Mouse (Mus musculus): ENCODE results near the gene Sec1.

Sec1 gene

DNA sequence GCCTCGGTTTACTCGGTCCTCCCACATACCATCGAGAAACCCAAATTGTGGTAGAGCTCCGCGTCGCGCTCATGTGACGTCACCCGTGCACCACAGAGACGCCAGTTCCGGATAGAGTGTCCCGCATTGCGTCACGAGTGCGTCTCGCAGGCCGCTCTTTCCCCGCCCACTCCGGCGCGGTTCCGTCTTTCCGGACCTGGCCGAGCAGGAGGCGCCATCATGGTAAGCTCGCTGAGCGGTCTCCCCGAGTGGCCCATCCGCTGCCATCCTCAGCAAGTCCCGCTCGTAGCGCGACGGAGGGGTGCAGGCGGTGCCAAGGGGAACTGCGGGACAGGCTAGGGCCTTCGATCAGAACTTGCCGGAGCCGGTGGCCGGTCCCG is 23.7 kb upstream of the Sec1 start, which contains the start of gene Sphk2:
Gene Sphk2, minus strand, starts transcription at position 85 of the 380 bp plus-strand sequence.
- DNase-seq (ENCODE audit: low spot score), result peak; percentile 99

DNA sequence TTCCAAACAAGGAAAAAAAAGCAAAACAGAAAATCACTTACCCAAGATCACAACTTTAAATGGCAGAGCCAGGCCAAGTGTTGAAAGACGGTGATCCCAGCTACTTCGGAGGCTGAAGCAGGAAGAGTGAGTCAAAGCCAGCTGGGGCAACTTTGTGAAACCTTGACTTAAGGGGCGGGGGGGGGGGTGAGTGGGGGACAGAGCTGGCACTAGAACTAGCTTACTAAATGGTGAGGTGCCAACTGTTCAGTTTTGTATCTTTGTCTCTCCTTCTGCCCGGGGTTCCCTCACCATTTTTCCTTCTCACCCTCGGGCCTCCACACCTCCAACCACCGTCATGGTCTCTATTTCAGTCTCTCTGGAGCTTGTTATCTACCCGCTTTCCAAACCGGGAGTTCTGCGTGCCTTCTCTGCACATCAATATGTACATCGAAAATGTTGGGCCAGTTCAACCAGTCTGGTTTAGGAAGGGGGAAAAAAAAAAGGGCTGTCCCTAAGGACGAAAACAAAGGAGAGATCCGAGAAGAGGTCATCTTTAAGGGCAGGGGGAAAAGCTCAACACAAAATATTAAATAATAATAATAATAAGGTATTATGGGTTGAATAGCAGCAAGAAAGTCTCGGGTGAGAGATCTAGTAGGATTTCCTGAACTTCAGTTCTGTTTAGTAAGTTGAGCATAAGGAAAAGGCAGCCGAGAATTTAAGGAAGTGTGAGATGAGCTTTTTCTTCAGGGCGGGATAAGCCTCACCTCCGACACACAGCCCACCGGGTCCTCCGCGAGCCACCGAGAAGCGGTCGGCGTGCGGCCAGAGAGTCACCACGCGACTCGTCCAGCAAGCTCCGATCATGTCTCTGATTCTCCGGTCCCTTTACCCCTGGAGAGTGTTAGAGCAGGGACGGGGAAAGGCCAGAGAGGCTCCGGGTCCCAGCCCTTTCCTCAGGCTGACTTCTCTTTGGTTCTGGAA is 23.0 kb upstream of the Sec1 start:
- no peak for DNase-seq (ENCODE audit: low spot score)

DNA sequence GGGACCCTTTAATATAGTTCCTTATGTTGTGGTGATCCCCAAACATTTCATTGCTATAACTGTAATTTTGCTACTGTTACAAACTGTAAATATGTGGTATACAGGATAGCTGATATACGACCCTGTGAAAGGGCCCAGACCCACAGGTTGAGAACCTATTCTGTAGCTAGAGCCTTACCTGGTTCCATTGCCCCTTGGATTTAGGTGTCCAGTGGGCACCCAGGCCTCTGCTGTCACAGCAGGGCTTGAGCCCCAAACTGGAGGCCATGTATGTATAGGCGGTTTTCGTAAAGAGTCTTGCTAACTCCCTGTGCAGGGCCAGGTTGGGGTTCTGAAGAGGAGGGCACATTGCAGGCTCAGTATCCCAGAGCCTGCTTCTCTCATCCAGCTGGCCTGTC is 22.3 kb upstream of the Sec1 start:
- no peak for DNase-seq (ENCODE audit: low spot score)

DNA sequence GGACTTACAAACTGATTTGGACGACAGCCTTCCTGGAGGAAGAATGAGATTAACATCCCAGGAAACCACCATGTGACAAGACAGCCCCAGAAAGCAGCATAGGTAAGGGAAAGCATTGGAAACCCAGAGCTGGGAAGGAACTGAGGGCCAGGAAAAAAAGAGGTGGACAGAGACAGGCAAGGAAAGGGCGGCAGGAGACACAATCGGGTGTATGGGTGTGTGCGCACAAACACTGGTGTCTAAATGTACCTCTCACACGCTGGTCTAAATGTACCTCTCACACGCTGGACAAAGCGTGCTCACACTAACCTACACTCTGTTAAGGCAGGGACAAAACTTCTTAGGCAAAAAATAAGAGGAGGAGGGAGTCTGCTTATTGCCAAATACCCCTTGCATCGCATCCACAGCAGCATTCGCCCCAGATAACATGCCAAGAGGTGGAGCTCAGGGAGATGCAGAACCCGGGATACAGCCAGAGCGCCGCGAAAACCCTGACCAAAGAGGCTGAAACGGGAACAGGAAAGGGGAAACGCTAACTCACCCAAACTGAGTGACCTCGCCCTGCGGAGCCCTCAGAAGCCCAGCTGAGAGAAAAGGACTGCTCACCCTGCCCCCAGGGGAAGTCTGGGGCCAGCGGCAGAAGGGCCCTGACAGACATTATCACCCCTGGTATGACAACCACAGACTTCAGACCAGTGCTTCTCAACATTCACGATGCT is 21.7 kb upstream of the Sec1 start:
- DNase-seq (ENCODE audit: low spot score), result peak; percentile 39

DNA sequence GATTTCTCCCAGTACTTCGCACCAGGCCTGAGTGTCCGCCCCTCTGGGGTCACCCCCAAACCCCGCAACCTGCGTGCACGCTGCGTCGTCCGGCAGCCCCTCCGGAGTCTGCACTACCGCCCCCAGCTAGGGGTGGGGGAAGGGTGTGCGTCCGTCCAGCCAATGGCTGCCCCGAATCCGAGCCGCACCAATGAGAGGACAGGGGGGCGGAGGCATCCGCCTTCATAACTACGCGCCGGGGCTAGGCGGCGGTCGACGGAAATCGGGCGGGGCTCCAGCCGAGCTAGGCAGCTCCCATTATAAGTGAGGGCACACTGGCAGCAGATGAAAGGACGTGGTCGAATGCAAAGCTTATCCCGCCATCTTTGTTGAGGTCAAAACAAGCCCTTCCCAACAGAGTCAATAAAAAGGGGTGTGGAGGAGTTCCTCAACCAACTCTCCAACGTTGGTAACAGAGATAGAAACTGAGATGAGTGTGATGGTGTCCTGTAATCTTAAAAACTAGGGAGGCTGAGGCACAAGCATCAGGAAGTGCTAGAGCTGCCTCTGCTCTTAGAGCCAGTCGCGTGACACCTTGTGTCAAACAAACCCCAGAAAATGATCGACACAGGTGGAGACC is 21.0 kb upstream of the Sec1 start, which contains the start of gene Rpl18:
Gene Rpl18, plus strand, starts transcription at position 368 of the 619 bp plus-strand sequence.
- DNase-seq (ENCODE audit: low spot score), result peak; percentile 98

DNA sequence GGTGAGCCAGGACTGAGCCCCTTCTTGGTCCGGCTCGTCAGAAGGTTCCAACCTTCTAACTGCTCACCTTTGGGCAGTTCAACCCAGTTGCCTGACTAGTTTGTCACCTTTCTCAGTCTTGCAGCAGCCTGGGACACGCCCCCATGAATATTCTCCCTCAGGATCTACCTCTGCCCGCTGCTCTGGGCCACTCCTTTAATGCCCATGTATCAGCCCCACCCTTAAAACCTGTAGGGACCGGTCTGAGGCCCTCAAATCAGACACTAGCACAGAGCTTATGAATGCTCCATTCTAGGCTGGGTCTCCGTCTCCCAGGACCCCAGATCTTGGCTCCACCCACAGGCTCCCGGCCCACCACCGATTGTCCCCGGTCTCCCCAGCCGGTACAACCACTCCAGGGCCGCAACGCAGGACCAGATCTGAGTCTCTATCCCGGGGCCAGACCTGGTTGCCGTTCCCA is 20.5 kb upstream of the Sec1 start:
- no peak for DNase-seq (ENCODE audit: low spot score)

DNA sequence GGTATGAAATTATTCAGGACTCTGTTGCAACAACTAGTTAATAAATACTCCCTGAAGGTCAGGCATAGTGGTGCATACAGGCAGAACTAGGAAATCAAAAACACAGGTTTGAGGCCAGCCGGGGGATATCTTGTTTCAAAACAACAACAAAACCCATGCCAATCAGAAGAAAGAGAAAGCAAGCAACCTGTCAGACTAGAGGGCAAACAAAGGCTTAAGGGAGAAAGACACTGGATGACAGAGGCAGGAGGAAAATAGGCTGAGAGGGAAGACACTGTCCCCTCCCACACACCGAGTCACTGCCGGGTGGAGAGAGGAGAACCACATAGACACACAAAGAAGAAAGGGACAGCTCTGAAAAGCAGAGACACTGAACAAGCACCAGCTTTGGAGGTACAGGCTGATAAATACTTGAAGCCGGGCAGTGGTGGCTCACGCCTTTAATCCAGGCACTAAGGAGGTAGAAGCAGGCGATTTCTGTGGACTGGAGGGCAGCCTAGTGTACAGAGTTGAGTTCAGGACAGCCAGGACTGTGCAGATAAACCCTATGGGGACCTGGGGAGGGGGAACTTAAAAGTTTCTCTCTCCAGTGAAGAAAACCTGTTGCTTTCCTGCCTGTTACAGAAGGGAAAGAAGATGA is 19.8 kb upstream of the Sec1 start:
- no peak for DNase-seq (ENCODE audit: low spot score)

DNA sequence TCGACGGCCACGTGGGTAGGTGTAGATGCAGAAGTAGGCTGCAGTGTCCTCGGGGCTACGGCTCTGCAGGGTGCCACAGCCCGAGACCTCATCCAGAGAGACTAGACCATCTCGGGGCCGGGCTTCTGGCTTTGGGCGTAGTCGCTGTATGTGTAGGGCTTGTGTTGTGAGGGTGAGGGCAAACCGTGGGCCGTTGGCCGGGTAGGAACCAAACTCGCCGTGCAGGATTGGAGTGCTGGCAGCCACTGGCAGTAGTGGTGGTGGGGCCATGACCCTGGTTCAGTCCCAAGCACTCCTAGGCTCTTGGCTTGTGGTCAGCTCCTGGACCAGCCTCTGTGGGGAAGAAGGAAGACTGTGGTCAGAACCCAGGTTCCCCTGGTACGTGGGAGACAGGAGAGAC is 19.2 kb upstream of the Sec1 start:
- DNase-seq (ENCODE audit: low spot score), result no peak

DNA sequence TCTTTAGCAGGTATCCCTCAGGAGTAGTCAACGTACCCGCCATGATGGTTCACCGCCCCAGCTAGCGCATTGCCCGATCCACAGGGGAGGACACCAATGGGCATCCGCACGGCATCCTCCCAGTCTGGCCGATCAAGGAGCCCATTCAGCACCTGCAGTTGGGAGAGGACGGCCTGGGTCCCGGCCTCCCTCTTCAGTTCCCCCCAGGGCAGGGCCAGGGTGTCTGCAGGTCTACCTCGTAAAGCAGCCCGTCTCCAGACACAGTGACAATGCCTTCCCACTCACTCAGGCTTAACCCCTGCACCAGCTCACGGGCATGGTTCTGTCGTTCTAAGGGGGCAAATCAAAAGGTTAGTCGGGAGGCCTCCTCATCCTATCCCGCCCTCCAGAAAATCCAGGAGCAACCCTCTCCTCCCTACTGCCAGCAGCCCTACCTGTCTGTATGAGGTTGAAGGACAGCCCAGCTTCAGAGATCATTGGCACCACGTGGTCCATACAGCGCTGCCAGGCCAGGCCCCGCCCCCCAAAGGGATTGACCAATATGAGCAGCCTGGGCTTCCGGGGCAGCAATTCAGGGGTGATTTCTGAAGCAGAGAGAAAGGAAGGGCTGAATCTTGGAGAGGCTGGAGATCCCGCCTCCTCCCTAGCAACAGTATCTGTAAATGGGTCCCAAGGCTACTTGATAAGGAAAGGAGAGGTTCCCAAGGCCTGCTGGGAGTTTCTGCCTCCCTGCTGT is 18.0 kb upstream of the Sec1 start:
- peak; percentile 44 for DNase-seq (ENCODE audit: low spot score)

DNA sequence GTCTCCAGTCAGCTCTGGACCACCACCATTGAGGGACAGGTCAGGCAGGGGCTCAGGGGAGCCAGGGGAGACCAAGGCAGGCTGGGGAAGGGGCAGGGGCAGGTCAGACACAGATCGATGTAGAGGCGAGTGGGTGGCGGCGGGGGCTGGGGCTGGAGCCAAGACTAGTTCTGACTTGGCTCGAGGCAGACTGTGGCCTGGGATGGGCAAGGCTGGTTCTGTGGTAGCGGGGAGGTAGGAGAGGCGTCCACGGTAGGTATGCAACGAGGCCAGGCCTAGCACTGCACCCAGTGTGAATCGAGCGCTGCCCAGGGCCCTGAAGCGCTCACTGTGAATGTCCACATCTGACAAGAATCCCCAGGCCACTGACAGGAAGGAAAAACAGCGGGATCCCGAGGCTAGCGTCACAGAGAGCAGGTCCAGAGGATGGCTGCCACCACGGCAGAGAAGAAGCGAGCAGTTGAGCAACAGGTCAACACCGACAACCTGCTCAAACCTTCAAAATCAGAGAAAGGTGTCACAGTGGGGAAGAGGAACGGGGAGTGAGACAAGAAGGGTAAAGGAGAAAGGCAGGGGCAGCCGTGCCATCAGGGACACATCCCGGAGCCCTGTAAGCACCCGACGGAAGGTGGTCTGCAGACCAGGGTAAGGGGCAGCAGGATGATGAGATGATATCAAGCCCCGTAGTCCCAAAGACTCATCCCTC is 17.3 kb upstream of the Sec1 start:
- peak; percentile 28 for DNase-seq (ENCODE audit: low spot score)

DNA sequence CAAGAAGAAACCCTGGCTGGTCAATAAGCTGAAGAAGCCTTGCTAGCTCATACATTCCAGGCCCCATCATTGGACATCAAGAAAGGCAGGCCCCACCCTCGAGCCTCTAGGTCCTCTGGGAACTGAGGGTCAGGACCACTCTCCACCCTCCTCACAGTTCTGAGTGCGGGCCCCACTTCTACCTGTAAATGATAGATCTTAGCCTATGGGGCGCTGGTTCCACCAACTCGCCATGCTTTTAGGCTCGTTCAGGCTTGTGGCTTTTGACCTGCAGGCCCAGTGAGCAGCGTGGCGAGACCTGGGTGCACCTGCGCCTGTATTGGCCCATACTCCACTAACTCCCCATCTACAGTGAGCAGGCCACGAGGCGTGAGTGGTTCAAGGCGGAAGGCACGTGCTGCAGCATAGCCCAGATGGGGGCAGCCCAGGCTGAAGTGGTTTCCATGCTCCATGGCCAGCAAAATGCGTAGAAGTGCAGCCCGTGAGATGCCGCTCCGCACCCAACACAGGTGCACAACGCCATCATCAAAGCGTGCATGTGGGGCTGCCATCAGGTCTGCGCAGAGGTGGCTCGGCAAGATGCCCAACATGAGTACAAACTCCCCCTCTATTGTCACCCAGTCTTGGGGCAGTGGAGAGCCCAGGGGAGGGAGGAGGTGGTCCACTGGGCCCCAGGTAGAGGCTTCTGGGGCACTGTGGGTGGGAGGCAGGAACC is 16.4 kb upstream of the Sec1 start:
- DNase-seq (ENCODE audit: low spot score), result peak; percentile 49

DNA sequence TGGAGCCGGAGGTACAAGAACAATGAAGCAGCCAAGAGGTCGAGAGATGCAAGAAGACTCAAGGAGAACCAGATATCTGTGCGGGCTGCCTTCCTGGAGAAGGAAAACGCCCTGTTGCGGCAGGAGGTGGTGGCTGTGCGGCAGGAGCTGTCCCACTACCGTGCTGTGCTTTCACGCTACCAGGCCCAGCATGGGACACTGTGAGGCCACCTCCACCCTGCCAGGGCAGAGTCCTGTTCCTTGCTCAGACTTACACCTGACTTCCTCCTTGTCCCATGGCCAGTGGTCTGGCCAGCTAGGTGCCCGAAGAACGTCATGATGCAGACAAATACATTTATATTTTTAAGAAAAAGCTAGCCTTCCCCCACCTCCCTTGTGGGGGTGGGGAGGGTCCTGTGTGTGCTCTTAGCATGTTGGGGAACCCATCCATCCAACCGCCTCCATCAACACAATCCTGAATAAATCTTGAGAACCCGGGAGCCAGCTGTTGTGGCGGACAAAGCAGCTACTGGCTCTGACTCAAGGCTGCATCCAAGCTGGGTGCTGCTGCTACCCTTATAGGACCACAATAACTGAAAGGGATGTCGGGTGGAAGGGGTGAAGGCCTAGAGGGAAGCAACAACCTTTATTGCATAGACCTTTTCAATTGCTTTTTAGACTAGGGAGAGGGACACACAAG is 15.6 kb upstream of the Sec1 start:
- no peak for DNase-seq (ENCODE audit: low spot score)

DNA sequence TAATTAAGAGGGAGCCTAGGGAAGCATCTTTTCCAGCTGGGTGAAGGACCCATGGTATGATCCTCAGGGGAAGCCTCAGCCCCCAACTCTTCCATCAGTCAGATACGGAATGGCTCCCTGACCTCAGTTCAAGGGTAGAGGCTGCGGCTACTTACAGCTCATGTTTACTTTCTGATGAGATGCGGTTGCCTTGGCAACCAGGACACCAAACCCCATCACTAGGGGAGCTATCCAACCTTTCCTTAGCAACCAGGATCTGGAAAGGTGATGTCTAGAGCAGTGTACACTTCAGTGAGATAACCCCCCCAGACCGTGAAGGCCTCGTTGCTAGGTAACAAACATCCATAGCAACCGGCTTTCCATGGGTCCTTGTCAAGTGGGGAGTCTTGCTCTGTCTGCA is 14.8 kb upstream of the Sec1 start:
- peak; percentile 48 for DNase-seq (ENCODE audit: low spot score)

DNA sequence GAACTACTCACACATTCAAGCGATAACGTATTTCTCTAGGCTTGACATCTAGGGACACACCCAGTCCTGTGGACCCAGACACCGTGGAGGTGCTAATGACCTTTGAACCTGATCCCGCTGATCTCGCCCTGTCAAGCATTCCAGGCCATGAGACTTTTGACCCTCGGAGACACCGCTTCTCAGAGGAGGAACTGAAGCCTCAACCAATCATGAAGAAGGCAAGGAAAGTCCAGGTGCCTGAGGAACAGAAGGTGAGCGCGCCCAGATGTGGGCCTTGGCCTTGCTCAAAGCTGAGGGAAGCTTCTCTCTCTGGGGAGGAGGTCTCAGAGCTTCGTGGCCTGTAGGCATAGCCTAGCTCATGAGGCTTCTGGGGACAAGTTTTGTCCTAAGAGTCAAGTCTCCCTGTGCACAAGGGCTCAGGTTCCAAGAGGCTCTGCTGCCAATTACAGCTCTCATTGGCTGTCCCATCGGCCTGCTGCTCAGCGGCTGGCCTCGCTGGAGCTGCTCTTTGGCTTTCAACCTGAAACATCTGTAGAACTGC is 14.1 kb upstream of the Sec1 start:
- DNase-seq (ENCODE audit: low spot score), result no peak

DNA sequence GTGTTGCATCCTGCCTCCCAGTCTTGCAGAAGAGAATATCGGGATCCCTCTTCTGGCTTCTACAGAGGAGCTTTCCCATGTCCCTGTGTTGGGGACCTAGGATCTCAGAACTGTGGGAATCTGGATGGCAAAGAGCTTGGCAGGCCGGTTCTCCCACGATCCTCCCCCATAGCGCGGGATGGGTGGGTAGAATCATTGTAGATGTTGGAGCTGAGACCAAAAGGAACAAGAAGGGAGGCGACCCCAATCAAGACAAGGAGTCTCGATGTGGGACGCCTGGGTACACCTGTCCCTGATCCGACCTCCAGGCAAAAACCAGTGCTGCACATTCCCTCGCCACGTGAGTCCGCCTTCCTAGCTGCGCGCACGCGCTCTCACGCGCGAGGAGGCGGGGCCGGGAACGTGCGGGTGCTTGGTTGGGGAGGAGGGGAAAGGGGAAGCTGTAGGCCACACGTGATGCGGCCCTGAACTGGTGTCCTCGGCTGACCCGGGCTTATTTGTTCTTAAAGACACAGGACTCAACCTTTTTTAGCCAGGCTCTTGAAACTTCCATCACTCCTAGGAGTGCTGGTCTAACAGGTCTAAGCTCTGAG is 13.3 kb upstream of the Sec1 start:
- peak; percentile 96 for DNase-seq (ENCODE audit: low spot score)

DNA sequence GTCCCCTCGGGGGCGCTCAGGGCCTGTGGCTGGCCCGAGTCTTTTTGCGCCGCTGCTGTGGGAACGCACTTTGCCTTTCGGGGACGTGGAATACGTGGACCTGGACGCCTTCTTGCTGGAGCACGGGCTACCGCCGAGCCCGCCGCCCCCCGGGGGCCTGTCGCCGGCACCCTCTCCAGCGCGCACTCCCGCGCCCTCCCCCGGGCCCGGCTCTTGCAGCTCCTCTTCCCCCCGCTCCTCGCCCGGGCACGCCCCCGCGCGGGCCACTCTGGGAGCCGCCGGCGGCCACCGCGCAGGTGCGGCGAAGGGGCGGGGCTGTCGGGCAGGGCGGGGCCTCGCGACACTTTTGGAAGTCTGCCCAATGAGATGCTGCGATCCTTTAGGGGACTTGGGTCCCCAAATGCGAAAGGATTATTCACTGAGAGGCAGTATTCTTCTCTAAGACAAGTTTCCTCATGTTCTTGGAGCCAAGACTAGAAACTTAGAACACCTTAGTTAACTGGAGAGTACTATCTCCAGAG is 12.6 kb upstream of the Sec1 start:
- peak; percentile 88 for DNase-seq (ENCODE audit: low spot score)

DNA sequence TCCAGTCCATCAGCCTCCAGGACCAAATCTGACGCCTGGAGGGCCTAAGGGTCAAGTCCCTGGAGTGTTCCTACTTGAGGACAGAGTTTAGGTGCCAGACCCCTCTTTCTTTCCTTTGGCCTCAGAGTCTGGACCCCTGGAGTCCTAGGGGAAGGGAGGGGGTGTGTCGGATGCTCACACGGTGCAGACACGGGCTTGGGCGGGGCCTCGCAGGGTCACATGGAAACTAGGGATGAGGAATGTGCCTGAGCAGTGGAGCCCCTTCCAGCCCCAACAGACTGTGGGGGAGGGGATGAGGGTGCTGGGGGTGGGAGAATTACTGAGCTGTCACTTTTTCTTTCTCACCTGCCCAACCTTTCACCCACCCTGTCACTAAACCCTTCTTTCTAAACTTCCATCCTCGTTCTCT is 11.7 kb upstream of the Sec1 start:
- DNase-seq (ENCODE audit: low spot score), result peak; percentile 92

DNA sequence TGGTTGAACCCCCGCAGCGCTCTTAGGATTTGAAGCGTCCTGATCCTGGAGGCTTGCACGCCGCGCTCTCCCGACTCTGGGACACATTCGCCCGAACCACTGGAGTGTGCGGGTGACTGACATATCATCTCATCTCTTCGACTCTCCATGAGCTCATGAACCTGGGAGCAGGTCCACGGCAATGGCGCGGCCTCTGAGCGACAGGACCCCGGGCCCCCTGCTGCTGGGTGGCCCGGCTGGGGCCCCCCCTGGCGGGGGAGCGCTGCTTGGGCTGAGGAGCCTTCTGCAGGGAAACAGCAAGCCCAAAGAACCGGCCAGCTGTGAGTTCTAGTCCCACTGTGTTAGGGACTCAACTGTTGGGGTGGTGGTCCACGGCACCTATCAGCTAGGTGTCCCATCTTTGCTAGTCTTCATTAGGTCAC is 11.3 kb upstream of the Sec1 start:
- peak; percentile 69 for DNase-seq (ENCODE audit: low spot score)
